Comparison of ENCODE assay signal across 12 mouse cellular contexts in the genomic region with DNA sequence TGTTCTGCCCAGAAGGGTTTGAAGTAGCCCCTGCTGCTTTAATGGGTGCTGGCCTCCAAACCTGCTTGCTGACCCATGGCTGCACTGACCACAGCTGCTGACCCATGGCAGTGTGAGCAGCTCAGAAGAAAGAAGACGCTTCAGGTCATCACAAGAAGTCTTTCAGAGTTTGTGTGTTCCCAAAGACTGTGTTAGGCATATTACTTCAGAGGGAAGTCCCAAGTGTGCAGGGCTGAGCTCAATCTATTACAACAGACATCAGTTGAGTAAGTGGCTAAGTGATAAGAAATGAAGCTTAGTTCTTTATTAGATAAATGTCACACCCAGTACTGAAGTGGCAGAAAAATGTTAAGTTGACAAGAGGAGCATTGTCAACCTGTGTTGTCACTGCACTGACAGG.
A peak's percentile ranks its signal among the peaks of the same experiment; 100 is the strongest.
DNase-seq lines count a peak whose midpoint lies in the region; ATAC-seq and TF ChIP-seq lines count a peak whose summit lies in the region.
"Had no signal": no experiment of that assay in that cellular context is flagged by ENCODE, and none has a peak within 500 bp of the region (broad histone marks: within the 10 kb centered on the region; RNA-seq: fewer than 3 reads in every experiment).

No protein-coding gene starts in this region.

- H3K36me3 ChIP-seq in forebrain, embryonic 10.5 days (replicated peaks): peaks cover 13% of the 10 kb centered on the region
- no peaks in the 10 kb centered on the region for H3K36me3 ChIP-seq in forebrain, postnatal 0 days (ENCODE audit: insufficient read depth)
- peaks cover 6% of the 10 kb centered on the region for H3K36me3 ChIP-seq in midbrain, embryonic 10.5 days
- H3K36me3 ChIP-seq in midbrain, embryonic 11.5 days (ENCODE audit: control insufficient read depth, insufficient read depth, low read length): no peaks in the 10 kb centered on the region
- no peaks in the 10 kb centered on the region for H3K36me3 ChIP-seq in liver, embryonic 13.5 days
- peaks cover 2% of the 10 kb centered on the region; the same call in 1 of the 2 replicates for H3K36me3 ChIP-seq in neural tube, embryonic 13.5 days

- no peak for ATAC-seq in forebrain, postnatal 0 days
- no peak for ATAC-seq in midbrain, embryonic 11.5 days (ENCODE audit: low FRiP score)
- peak; percentile 80 for ATAC-seq in liver, embryonic 13.5 days (ENCODE audit: low read depth)
- ATAC-seq in neural tube, embryonic 13.5 days (ENCODE audit: low read depth): no peak

- no peaks in the 10 kb centered on the region for H3K27me3 ChIP-seq in forebrain, embryonic 10.5 days (ENCODE audit: poor library complexity, severe bottlenecking)
- no peaks in the 10 kb centered on the region for H3K27me3 ChIP-seq in forebrain, postnatal 0 days (ENCODE audit: insufficient read depth, low read length)
- H3K27me3 ChIP-seq in midbrain, embryonic 10.5 days (ENCODE audit: low read depth, poor library complexity, severe bottlenecking): no peaks in the 10 kb centered on the region
- no peaks in the 10 kb centered on the region for H3K27me3 ChIP-seq in midbrain, embryonic 11.5 days (ENCODE audit: control insufficient read depth, insufficient read depth, low read length)
- no peaks in the 10 kb centered on the region for H3K27me3 ChIP-seq in liver, embryonic 13.5 days
- no peaks in the 10 kb centered on the region for H3K27me3 ChIP-seq in neural tube, embryonic 13.5 days
- H3K27me3 ChIP-seq: heart, embryonic 13.5 days had no signal

- DNase-seq in forebrain, embryonic 10.5 days (ENCODE audit: extremely low spot score, low spot score): no peak
- no peak for DNase-seq in forebrain, postnatal 0 days
- DNase-seq in midbrain, embryonic 10.5 days (ENCODE audit: low spot score): no peak
- no peak for DNase-seq in midbrain, embryonic 11.5 days (ENCODE audit: low spot score, missing footprints)
- peak; percentile 12 for DNase-seq in liver, embryonic 13.5 days
- DNase-seq in cerebellum, postnatal 36 days: no peak
- DNase-seq in ovary, postnatal 14 days (ENCODE audit: low spot score): no peak
- DNase-seq: adrenal gland, postnatal 36 days; cerebellum, adult 2 months; gastrocnemius, postnatal 14 days had no signal

- H3K4me2 ChIP-seq in forebrain, postnatal 0 days (ENCODE audit: low read depth): no peak overlapping the region
- H3K4me2 ChIP-seq in midbrain, embryonic 11.5 days: no peak overlapping the region
- peak overlapping the region; percentile 40 for H3K4me2 ChIP-seq in liver, embryonic 13.5 days
- H3K4me2 ChIP-seq in neural tube, embryonic 13.5 days: 0 out of 2 replicates have a peak overlapping the region, but pooled peaks have one; percentile 3
- H3K4me2 ChIP-seq: heart, embryonic 13.5 days had no signal

- peak overlapping the region; percentile 71 for H3K27ac ChIP-seq in forebrain, embryonic 10.5 days
- H3K27ac ChIP-seq in forebrain, postnatal 0 days (ENCODE audit: low read depth, low read length): no peak overlapping the region
- H3K27ac ChIP-seq in midbrain, embryonic 10.5 days (replicated peaks): peak overlapping the region; percentile 25; the same call in 1 of the 2 replicates
- H3K27ac ChIP-seq in midbrain, embryonic 11.5 days (ENCODE audit: low read depth, low read length): no peak overlapping the region
- H3K27ac ChIP-seq in liver, embryonic 13.5 days: 0 out of 2 replicates have a peak overlapping the region, but pooled peaks have one; percentile 47
- peak overlapping the region; percentile 81 for H3K27ac ChIP-seq in neural tube, embryonic 13.5 days (replicated peaks)
- H3K27ac ChIP-seq: heart, embryonic 13.5 days had no signal

- H3K4me1 ChIP-seq in forebrain, embryonic 10.5 days: peaks cover 56% of the 10 kb centered on the region
- peaks cover 10% of the 10 kb centered on the region for H3K4me1 ChIP-seq in forebrain, postnatal 0 days (ENCODE audit: insufficient read depth)
- H3K4me1 ChIP-seq in midbrain, embryonic 10.5 days: peaks cover 26% of the 10 kb centered on the region
- H3K4me1 ChIP-seq in midbrain, embryonic 11.5 days (ENCODE audit: control insufficient read depth, insufficient read depth, low read length): peaks cover 9% of the 10 kb centered on the region
- peaks cover 46% of the 10 kb centered on the region for H3K4me1 ChIP-seq in liver, embryonic 13.5 days (replicated peaks)
- peaks cover 36% of the 10 kb centered on the region for H3K4me1 ChIP-seq in neural tube, embryonic 13.5 days (replicated peaks)

- no peak overlapping the region for H3K9ac ChIP-seq in forebrain, postnatal 0 days
- H3K9ac ChIP-seq in midbrain, embryonic 11.5 days (ENCODE audit: low read length): no peak overlapping the region
- 0 out of 2 replicates have a peak overlapping the region, but pooled peaks have one; percentile 36 for H3K9ac ChIP-seq in liver, embryonic 13.5 days
- no peak overlapping the region for H3K9ac ChIP-seq in neural tube, embryonic 13.5 days
- H3K9ac ChIP-seq: heart, embryonic 13.5 days had no signal

- H3K9me3 ChIP-seq in forebrain, embryonic 10.5 days: peaks cover 4% of the 10 kb centered on the region
- H3K9me3 ChIP-seq in forebrain, postnatal 0 days (ENCODE audit: low read length): no peaks in the 10 kb centered on the region
- no peaks in the 10 kb centered on the region for H3K9me3 ChIP-seq in midbrain, embryonic 10.5 days (replicated peaks)
- no peaks in the 10 kb centered on the region for H3K9me3 ChIP-seq in midbrain, embryonic 11.5 days (ENCODE audit: control insufficient read depth, low read length)
- no peaks in the 10 kb centered on the region for H3K9me3 ChIP-seq in liver, embryonic 13.5 days (replicated peaks)
- H3K9me3 ChIP-seq in neural tube, embryonic 13.5 days: no peaks in the 10 kb centered on the region
- H3K9me3 ChIP-seq: heart, embryonic 13.5 days had no signal

- no peak overlapping the region for H3K4me3 ChIP-seq in forebrain, embryonic 10.5 days
- no peak overlapping the region for H3K4me3 ChIP-seq in forebrain, postnatal 0 days (ENCODE audit: low read depth, low read length)
- no peak overlapping the region for H3K4me3 ChIP-seq in midbrain, embryonic 10.5 days
- H3K4me3 ChIP-seq in midbrain, embryonic 11.5 days (ENCODE audit: low read depth, low read length): no peak overlapping the region
- no peak overlapping the region for H3K4me3 ChIP-seq in liver, embryonic 13.5 days (replicated peaks)
- H3K4me3 ChIP-seq in neural tube, embryonic 13.5 days: no peak overlapping the region
- H3K4me3 ChIP-seq: heart, embryonic 13.5 days had no signal

- TF ChIP-seq CTCF in forebrain, postnatal 0 days (IDR thresholded peaks at IDR 0.05; ENCODE audit: low read depth): no peak

- WGBS in forebrain, embryonic 10.5 days: 54% methylated on average over 1 of the region's 1 CpGs
- 57% methylated on average over 1 of the region's 1 CpGs for WGBS in forebrain, postnatal 0 days
- WGBS in midbrain, embryonic 10.5 days: 63% methylated on average over 1 of the region's 1 CpGs
- 55% methylated on average over 1 of the region's 1 CpGs for WGBS in midbrain, embryonic 11.5 days
- 36% methylated on average over 1 of the region's 1 CpGs for WGBS in liver, embryonic 13.5 days (ENCODE audit: insufficient replicate concordance)
- WGBS in neural tube, embryonic 13.5 days: 65% methylated on average over 1 of the region's 1 CpGs

Comparison
In these comparisons a context has a peak if more than half of its experiments do, and no peak if none do; other contexts are left out.
1. H3K27ac ChIP-seq: peak in forebrain, embryonic 10.5 days (single experiment), midbrain, embryonic 10.5 days (single experiment), liver, embryonic 13.5 days (single experiment) and neural tube, embryonic 13.5 days (single experiment); none in forebrain, postnatal 0 days (single experiment) and midbrain, embryonic 11.5 days (single experiment).
2. H3K4me2 ChIP-seq: peak in liver, embryonic 13.5 days (single experiment) and neural tube, embryonic 13.5 days (single experiment); none in forebrain, postnatal 0 days (single experiment) and midbrain, embryonic 11.5 days (single experiment).